Mouse (Mus musculus): ENCODE data around the gene Wasl.

DNA sequence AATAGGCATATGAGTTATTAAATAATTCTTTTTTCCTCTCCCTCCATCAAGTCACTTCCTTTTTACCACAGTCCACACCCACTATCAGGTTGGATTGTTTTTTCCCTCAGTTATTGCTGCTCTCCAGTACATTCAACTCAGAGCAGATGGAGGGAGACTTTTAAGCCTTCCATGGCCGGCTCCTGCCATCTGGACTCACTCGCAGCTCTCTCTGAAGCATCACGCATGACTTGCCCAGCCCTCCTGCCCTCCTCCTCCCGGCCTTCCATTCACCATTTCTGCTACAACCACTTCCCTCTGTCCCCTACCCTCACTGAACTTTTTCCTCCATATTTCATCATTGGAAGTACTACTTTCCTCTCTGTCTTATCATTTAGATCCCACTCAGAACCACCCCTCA, 48.1 kb downstream of the Wasl start:
- TF ChIP-seq GATA1 (IDR thresholded peaks at IDR 0.05; ENCODE audit: borderline replicate concordance, low read length) (no peak), CTCF (IDR thresholded peaks at IDR 0.05; ENCODE audit: low read depth, low read length) (no peak), POLR2AphosphoS5 (IDR thresholded peaks at IDR 0.05; ENCODE audit: insufficient replicate concordance, low read depth, low read length) (no peak)
